Mouse (Mus musculus) liver, embryonic 15.5 days (tissue): ENCODE measurements around the gene Vinac1. TPM values are rescaled to one million over a fixed set of nuclear protein-coding genes. Genes with fewer than 3 reads are reported as not detected.

Experiments
- ATAC-seq: fragments of 200-750 bp; cut with Nextera tagmentation; 2 replicates; pipeline ENCODE4 v1.8.0; 2017; ENCODE audit warnings: moderate number of reproducible peaks, mild to moderate bottlenecking, moderate library complexity; ENCODE audit not compliant: insufficient read depth
- H3K27ac ChIP-seq: fragments of 300-500 bp; sonication (generic); replicated peaks from 2 replicates; pipeline ENCODE4 v1.5.1; 2015; ENCODE audit warnings: mild to moderate bottlenecking, inconsistent platforms
- H3K27me3 ChIP-seq: fragments of 300-500 bp; sonication (generic); 2 replicates; pipeline ENCODE4 v1.6.1; 2015; ENCODE audit warnings: mild to moderate bottlenecking, inconsistent platforms
- H3K36me3 ChIP-seq: fragments of 300-500 bp; sonication (generic); replicated peaks from 2 replicates; pipeline ENCODE4 v1.6.1; 2015; ENCODE audit warnings: moderate library complexity, mild to moderate bottlenecking, inconsistent platforms
- H3K4me1 ChIP-seq: fragments of 300-500 bp; sonication (generic); replicated peaks from 2 replicates; pipeline ENCODE4 v1.6.1; 2015; ENCODE audit warnings: inconsistent platforms
- H3K4me2 ChIP-seq: fragments of 300-500 bp; sonication (generic); 2 replicates; pipeline ENCODE4 v1.6.1; 2015; ENCODE audit warnings: moderate library complexity, mild to moderate bottlenecking, inconsistent platforms
- H3K4me3 ChIP-seq: fragments of 300-500 bp; sonication (generic); replicated peaks from 2 replicates; pipeline ENCODE4 v1.5.1; 2015; ENCODE audit warnings: mild to moderate bottlenecking, inconsistent platforms
- H3K9ac ChIP-seq: fragments of 300-500 bp; sonication (generic); 2 replicates; pipeline ENCODE4 v1.6.1; 2015; ENCODE audit warnings: moderate library complexity, mild to moderate bottlenecking, inconsistent platforms
- H3K9me3 ChIP-seq: fragments of 300-500 bp; sonication (generic); replicated peaks from 2 replicates; pipeline ENCODE4 v1.6.1; 2016; ENCODE audit warnings: inconsistent platforms
- WGBS: fragments of 180-500 bp; shearing (Covaris S2); methylation state at CpG from one replicate; pipeline ENCODE4 v1.1.7; 2015; ENCODE audit warnings: mixed read lengths; ENCODE audit not compliant: insufficient replicate concordance; 5-methylcytosine and 5-hydroxymethylcytosine counted together
- polyA plus RNA-seq: library from polyadenylated mRNA; unstranded; fragments of >200 nt; fragmentation: Nextera tagmentation; extraction: Ambion mirVana; gene quantifications from 2 replicates; pipeline ENCODE4 v1.2.1, GENCODE M21; 2015

Gene Vinac1
- not detected in 2 replicates for polyA plus RNA-seq

DNA sequence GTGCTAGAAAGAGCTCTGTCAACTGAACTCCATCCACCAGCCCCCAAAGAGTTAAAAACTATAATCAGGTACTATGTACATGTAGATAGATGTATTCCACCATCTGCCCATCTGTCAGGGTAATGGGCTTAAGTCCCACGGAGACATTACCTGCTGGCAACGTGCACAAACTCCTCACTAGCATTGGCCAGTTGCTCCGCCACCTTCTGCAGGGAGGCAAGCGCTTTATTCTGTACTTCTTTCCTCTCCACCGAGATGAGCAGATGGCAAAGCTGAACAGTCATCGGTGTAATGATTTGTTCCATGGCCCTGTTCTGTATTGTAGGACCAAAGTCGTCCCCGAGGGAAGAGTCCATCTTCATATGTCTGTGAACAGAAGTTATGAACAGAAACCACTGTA lies at the start of gene Vinac1:
TSS of gene Vinac1 (minus strand) at position 362 of the 400 bp plus-strand sequence.
- Histone ChIP-seq H3K9me3 (no peaks in the 10 kb centered on the region), H3K4me2 (no peak within 1 kb of the TSS), H3K4me1 (no peaks in the 10 kb centered on the region), H3K4me3 (no peak within 1 kb of the TSS), H3K9ac (no peak within 1 kb of the TSS), H3K36me3 (no peaks in the 10 kb centered on the region), H3K27me3 (no peaks in the 10 kb centered on the region), H3K27ac (no peak within 1 kb of the TSS)
- WGBS: 67% methylated on average over 8 of the region's 8 CpGs
- ATAC-seq: no peak

DNA sequence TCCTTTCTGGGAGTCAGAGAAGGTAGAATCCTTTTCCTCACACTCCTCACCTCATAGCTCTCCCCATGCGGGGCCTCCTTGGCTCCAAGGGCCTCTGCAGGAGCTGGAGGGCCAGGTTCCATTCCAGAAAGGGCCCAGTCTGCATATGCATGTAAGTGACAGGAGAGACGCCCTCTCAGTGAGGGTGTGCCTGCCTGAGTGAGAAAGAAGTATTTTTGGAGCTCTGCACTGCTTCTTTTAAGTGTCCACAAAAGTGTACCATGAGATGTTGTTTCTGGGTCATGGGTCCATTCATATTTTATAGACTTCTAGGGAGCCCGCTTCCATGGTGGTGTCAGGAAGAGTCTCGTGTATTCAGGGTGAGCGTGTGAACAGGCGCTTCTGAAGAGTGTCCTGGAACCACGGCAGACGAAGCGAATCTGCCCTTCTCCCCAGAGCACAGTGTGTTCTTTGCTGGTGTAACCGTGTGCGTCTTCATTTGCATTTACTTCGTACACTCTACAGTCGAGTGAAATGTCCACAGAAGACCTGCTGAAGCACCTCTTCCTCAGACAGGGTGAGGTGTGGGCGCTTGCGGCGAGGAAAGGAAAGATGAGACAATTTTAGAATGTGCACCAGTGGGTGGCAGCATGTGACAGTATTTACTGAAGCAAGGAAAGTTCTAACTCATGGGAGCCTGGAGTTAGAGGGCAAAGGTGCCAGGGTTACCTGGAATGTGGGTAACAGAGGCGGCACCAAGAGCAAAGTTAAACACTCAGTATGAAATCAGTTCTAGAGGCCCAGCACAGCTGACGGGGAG lies 46.2 kb upstream of the Vinac1 start:
- WGBS: 76% methylated on average over 18 of the region's 18 CpGs
- no peak overlapping the region for H3K4me2 ChIP-seq
- H3K9me3 ChIP-seq: no peaks in the 10 kb centered on the region
- no peak for ATAC-seq
- no peak overlapping the region for H3K4me3 ChIP-seq
- H3K27ac ChIP-seq: no peak overlapping the region
- no peaks in the 10 kb centered on the region for H3K4me1 ChIP-seq
- no peaks in the 10 kb centered on the region for H3K36me3 ChIP-seq
- H3K27me3 ChIP-seq: no peaks in the 10 kb centered on the region
- no peak overlapping the region for H3K9ac ChIP-seq

GRCm38 (mm10) chr2:129092810-129093209 lies 44.8 kb upstream of the Vinac1 start:
- no peak overlapping the region for H3K4me3 ChIP-seq
- no peak for ATAC-seq
- no peaks in the 10 kb centered on the region for H3K36me3 ChIP-seq
- H3K27ac ChIP-seq: no peak overlapping the region
- H3K4me1 ChIP-seq: no peaks in the 10 kb centered on the region
- WGBS: 83% methylated on average over 12 of the region's 12 CpGs
- H3K9me3 ChIP-seq: no peaks in the 10 kb centered on the region
- H3K27me3 ChIP-seq: no peaks in the 10 kb centered on the region
- no peak overlapping the region for H3K9ac ChIP-seq
- H3K4me2 ChIP-seq: no peak overlapping the region

DNA sequence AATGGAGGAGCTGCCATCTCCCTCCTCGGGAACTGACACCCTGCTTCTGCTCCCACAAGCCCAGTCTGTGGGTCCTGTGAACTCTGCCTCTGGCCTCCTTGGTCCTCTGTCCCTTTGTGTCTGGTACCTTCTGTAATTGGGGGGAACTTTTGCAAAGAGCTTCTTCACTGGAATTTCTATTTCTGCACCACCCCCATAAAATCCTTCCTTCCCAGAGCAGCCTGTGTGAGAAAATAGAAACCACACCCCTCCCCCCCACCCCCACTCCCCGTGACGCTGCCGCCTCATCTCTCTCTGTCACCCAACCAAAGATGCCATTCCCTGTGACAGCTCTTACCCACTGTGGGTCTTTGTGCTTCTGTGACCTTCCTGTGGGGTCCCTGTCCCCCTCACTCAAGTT lies 42.4 kb upstream of the Vinac1 start:
- no peaks in the 10 kb centered on the region for H3K27me3 ChIP-seq
- H3K9ac ChIP-seq: no peak overlapping the region
- no peaks in the 10 kb centered on the region for H3K9me3 ChIP-seq
- H3K4me3 ChIP-seq: no peak overlapping the region
- WGBS: 66% methylated on average over 4 of the region's 4 CpGs
- no peak overlapping the region for H3K27ac ChIP-seq
- ATAC-seq: no peak
- H3K4me1 ChIP-seq: no peaks in the 10 kb centered on the region; the same call in 1 of the 2 replicates
- H3K36me3 ChIP-seq: 0 out of 2 replicates have a peak, but pooled peaks cover 10% of the 10 kb centered on the region
- H3K4me2 ChIP-seq: no peak overlapping the region

GRCm38 (mm10) chr2:129087520-129087919 lies 39.5 kb upstream of the Vinac1 start:
- Histone ChIP-seq H3K27ac (no peak overlapping the region), H3K4me1 (no peaks in the 10 kb centered on the region; the same call in 1 of the 2 replicates), H3K9ac (no peak overlapping the region), H3K36me3 (0 out of 2 replicates have a peak, but pooled peaks cover 15% of the 10 kb centered on the region), H3K4me2 (no peak overlapping the region), H3K27me3 (no peaks in the 10 kb centered on the region), H3K4me3 (no peak overlapping the region), H3K9me3 (no peaks in the 10 kb centered on the region)
- 60% methylated on average over 1 of the region's 1 CpGs for WGBS
- ATAC-seq: no peak; the same call in 1 of the 2 replicates

GRCm38 (mm10) chr2:129084959-129085358 lies 37.0 kb upstream of the Vinac1 start:
- ATAC-seq: no peak
- H3K27me3 ChIP-seq: no peaks in the 10 kb centered on the region
- no peaks in the 10 kb centered on the region; the same call in 1 of the 2 replicates for H3K4me1 ChIP-seq
- no peaks in the 10 kb centered on the region for H3K9me3 ChIP-seq
- no peak overlapping the region for H3K9ac ChIP-seq
- WGBS: 44% methylated on average over 2 of the region's 2 CpGs
- 0 out of 2 replicates have a peak, but pooled peaks cover 15% of the 10 kb centered on the region for H3K36me3 ChIP-seq
- no peak overlapping the region for H3K4me2 ChIP-seq
- H3K27ac ChIP-seq: no peak overlapping the region
- H3K4me3 ChIP-seq: no peak overlapping the region

DNA sequence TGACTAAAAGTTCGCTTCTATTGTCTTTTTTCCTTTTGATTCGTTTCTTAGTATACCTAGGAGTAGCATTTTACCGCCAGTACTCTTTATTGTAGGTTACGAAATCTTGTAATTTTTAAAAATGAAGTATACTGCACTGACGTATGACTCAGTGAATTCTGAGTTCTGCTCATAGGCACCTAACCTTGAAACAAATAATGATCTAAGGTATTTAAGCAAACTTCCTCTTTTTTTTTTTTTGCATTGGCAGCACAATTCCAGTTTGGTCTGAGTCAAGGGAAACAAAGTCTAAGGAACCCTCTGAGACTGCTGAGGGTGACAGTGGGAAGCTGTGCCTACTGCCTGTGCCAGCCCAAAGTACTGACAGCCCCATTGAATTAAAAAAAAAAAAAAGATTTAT lies 35.5 kb upstream of the Vinac1 start:
- Histone ChIP-seq H3K36me3 (peaks cover 15% of the 10 kb centered on the region; the same call in 1 of the 2 replicates), H3K4me1 (no peaks in the 10 kb centered on the region; the same call in 1 of the 2 replicates), H3K4me2 (no peak overlapping the region), H3K27me3 (no peaks in the 10 kb centered on the region), H3K27ac (no peak overlapping the region), H3K4me3 (no peak overlapping the region), H3K9ac (no peak overlapping the region), H3K9me3 (no peaks in the 10 kb centered on the region)
- WGBS: 76% methylated on average over 5 of the region's 5 CpGs
- ATAC-seq: no peak

DNA sequence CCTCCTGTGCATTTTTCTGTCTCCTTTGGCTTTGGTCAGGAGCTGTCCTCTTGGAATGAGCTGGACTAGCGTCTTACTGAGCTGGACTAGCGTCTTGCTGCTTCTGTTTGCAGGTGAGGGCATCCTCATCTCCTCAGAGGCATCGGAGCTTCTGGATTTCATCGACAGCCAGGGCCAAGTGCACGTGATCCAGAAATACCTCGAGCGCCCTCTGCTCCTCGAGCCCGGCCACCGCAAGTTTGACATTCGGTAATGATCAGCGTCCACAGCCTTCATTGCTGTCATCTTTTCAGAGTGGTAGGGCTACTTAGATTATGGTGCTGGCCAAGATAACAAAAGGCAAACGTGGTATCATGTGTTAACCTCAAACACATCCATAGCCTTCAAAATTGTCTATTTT lies 33.1 kb upstream of the Vinac1 start:
- ATAC-seq: no peak
- WGBS: 63% methylated on average over 13 of the region's 13 CpGs
- no peaks in the 10 kb centered on the region for H3K27me3 ChIP-seq
- H3K9ac ChIP-seq: no peak overlapping the region
- peaks cover 10% of the 10 kb centered on the region; the same call in 1 of the 2 replicates for H3K36me3 ChIP-seq
- no peaks in the 10 kb centered on the region for H3K4me1 ChIP-seq
- H3K4me3 ChIP-seq: no peak overlapping the region
- H3K27ac ChIP-seq: no peak overlapping the region
- no peak overlapping the region for H3K4me2 ChIP-seq
- H3K9me3 ChIP-seq: no peaks in the 10 kb centered on the region

DNA sequence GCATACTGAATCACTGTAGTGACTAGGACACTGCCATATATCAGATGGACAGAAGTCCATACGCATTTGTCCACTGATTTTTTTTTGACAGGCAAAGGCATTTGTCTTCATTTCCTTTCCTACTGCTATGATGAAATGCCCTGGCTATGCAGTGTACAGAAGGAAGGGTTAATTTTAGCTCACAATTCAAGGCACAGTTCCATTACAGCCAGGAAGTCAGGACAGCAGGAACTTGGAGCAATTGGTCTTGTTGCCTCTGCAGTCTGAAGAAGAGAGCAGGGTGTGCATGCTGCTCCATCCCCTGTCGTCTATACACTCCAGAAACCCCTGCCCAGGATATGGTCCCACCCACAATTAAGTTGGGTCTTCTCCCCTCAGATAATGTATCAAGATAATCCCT lies 31.2 kb upstream of the Vinac1 start:
- 53% methylated on average over 2 of the region's 2 CpGs for WGBS

GRCm38 (mm10) chr2:129078313-129078712 lies 30.3 kb upstream of the Vinac1 start:
- H3K9ac ChIP-seq: no peak overlapping the region
- no peak for ATAC-seq
- H3K4me1 ChIP-seq: no peaks in the 10 kb centered on the region
- H3K4me2 ChIP-seq: no peak overlapping the region
- no peaks in the 10 kb centered on the region; the same call in 1 of the 2 replicates for H3K36me3 ChIP-seq
- no peaks in the 10 kb centered on the region for H3K9me3 ChIP-seq
- WGBS: 71% methylated on average over 3 of the region's 3 CpGs
- no peaks in the 10 kb centered on the region for H3K27me3 ChIP-seq
- H3K4me3 ChIP-seq: no peak overlapping the region
- no peak overlapping the region for H3K27ac ChIP-seq

More for the DNA sequence above, 31.2 kb upstream of the Vinac1 start:
- Histone ChIP-seq H3K4me3 (no peak overlapping the region), H3K4me2 (no peak overlapping the region), H3K27ac (no peak overlapping the region), H3K9ac (no peak overlapping the region), H3K9me3 (no peaks in the 10 kb centered on the region), H3K4me1 (no peaks in the 10 kb centered on the region), H3K36me3 (no peaks in the 10 kb centered on the region; the same call in 1 of the 2 replicates), H3K27me3 (no peaks in the 10 kb centered on the region)
- ATAC-seq: no peak

GRCm38 (mm10) chr2:129070296-129070695 lies 22.3 kb upstream of the Vinac1 start:
- H3K4me3 ChIP-seq: no peak overlapping the region
- H3K4me1 ChIP-seq: peaks cover 17% of the 10 kb centered on the region
- ATAC-seq: no peak
- H3K4me2 ChIP-seq: no peak overlapping the region
- no peak overlapping the region for H3K9ac ChIP-seq
- H3K27ac ChIP-seq: no peak overlapping the region
- H3K27me3 ChIP-seq: peaks cover 22% of the 10 kb centered on the region; the same call in 1 of the 2 replicates
- no peaks in the 10 kb centered on the region for H3K36me3 ChIP-seq
- 72% methylated on average over 3 of the region's 3 CpGs for WGBS
- H3K9me3 ChIP-seq: no peaks in the 10 kb centered on the region
